Mouse (Mus musculus): ENCODE measurements around the gene Lmod2. TPM values are rescaled to one million over a fixed set of nuclear protein-coding genes. Genes with fewer than 3 reads are reported as not detected.

The Lmod2 gene
- polyA plus RNA-seq, 1 experiment from 2014 or later = 1.8 TPM

GRCm38 (mm10) chr6:24619285-24620045, 21.9 kb downstream of the Lmod2 start:
- ATAC-seq (ENCODE audit: borderline replicate concordance, extremely low read depth, low FRiP score, low TSS enrichment) = peak; percentile 64
- H3K36me3 ChIP-seq = peaks cover 43% of the 10 kb centered on the region
- no peak overlapping the region for H3K9ac ChIP-seq
- no peak overlapping the region for H3K4me3 ChIP-seq
- no peaks in the 10 kb centered on the region for H3K27me3 ChIP-seq
- H3K4me2 ChIP-seq = no peak overlapping the region
- no peak overlapping the region for H3K27ac ChIP-seq
- no peaks in the 10 kb centered on the region for H3K4me1 ChIP-seq
- no peaks in the 10 kb centered on the region for H3K9me3 ChIP-seq
- WGBS = 49% methylated on average over 6 of the region's 6 CpGs

GRCm38 (mm10) chr6:24620936-24621335, 23.4 kb downstream of the Lmod2 start:
- ATAC-seq (ENCODE audit: borderline replicate concordance, extremely low read depth, low FRiP score, low TSS enrichment) = no peak
- H3K36me3 ChIP-seq = peaks cover 41% of the 10 kb centered on the region
- no peak overlapping the region for H3K4me2 ChIP-seq
- no peak overlapping the region for H3K27ac ChIP-seq
- H3K9me3 ChIP-seq = no peaks in the 10 kb centered on the region
- H3K9ac ChIP-seq = no peak overlapping the region
- H3K27me3 ChIP-seq = no peaks in the 10 kb centered on the region
- WGBS = 71% methylated on average over 2 of the region's 2 CpGs
- no peak overlapping the region for H3K4me3 ChIP-seq
- H3K4me1 ChIP-seq = no peaks in the 10 kb centered on the region

GRCm38 (mm10) chr6:24622098-24622497, 24.5 kb downstream of the Lmod2 start:
- H3K4me2 ChIP-seq = no peak overlapping the region
- ATAC-seq (ENCODE audit: borderline replicate concordance, extremely low read depth, low FRiP score, low TSS enrichment) = no peak
- no peak overlapping the region for H3K9ac ChIP-seq
- no peaks in the 10 kb centered on the region for H3K4me1 ChIP-seq
- no peak overlapping the region for H3K4me3 ChIP-seq
- no peaks in the 10 kb centered on the region for H3K9me3 ChIP-seq
- no peak overlapping the region for H3K27ac ChIP-seq
- no peaks in the 10 kb centered on the region for H3K27me3 ChIP-seq
- 75% methylated on average over 2 of the region's 2 CpGs for WGBS
- H3K36me3 ChIP-seq = peaks cover 37% of the 10 kb centered on the region

GRCm38 (mm10) chr6:24627586-24628030, 30.0 kb downstream of the Lmod2 start:
- no peaks in the 10 kb centered on the region for H3K27me3 ChIP-seq
- no peak overlapping the region for H3K4me3 ChIP-seq

GRCm38 (mm10) chr6:24628499-24628898, 30.9 kb downstream of the Lmod2 start:
- Histone ChIP-seq H3K9me3 (no peaks in the 10 kb centered on the region), H3K36me3 (peaks cover 22% of the 10 kb centered on the region), H3K27ac (no peak overlapping the region), H3K4me3 (no peak overlapping the region), H3K9ac (no peak overlapping the region), H3K4me1 (no peaks in the 10 kb centered on the region), H3K27me3 (no peaks in the 10 kb centered on the region), H3K4me2 (no peak overlapping the region)
- WGBS = 69% methylated on average over 1 of the region's 1 CpGs
- ATAC-seq (ENCODE audit: borderline replicate concordance, extremely low read depth, low FRiP score, low TSS enrichment) = no peak

More at GRCm38 (mm10) chr6:24627586-24628030, 30.0 kb downstream of the Lmod2 start:
- no peak overlapping the region for H3K27ac ChIP-seq
- 63% methylated on average over 5 of the region's 5 CpGs for WGBS
- peaks cover 15% of the 10 kb centered on the region; the same call in 1 of the 2 replicates for H3K36me3 ChIP-seq
- H3K4me2 ChIP-seq = no peak overlapping the region
- H3K9ac ChIP-seq = no peak overlapping the region
- no peaks in the 10 kb centered on the region for H3K9me3 ChIP-seq
- peak; percentile 27; the same call in 1 of the 2 replicates for ATAC-seq (ENCODE audit: borderline replicate concordance, extremely low read depth, low FRiP score, low TSS enrichment)
- no peaks in the 10 kb centered on the region for H3K4me1 ChIP-seq

- ATAC-seq (ENCODE audit: borderline replicate concordance, extremely low read depth, low FRiP score, low TSS enrichment) = no peak
- H3K9ac ChIP-seq = no peak overlapping the region
Measured at GRCm38 (mm10) chr6:24632061-24632460, 34.5 kb downstream of the Lmod2 start.

GRCm38 (mm10) chr6:24634065-24634464, 36.5 kb downstream of the Lmod2 start:
- Histone ChIP-seq H3K9ac (no peak overlapping the region), H3K4me1 (peaks cover 2% of the 10 kb centered on the region; the same call in 1 of the 2 replicates), H3K9me3 (no peaks in the 10 kb centered on the region), H3K27me3 (no peaks in the 10 kb centered on the region), H3K4me2 (no peak overlapping the region), H3K4me3 (no peak overlapping the region), H3K27ac (no peak overlapping the region), H3K36me3 (peaks cover 9% of the 10 kb centered on the region)
- WGBS = 74% methylated on average over 3 of the region's 3 CpGs
- ATAC-seq (ENCODE audit: borderline replicate concordance, extremely low read depth, low FRiP score, low TSS enrichment) = peak; percentile 72; the same call in 1 of the 2 replicates

More at GRCm38 (mm10) chr6:24632061-24632460, 34.5 kb downstream of the Lmod2 start:
- Histone ChIP-seq H3K4me2 (no peak overlapping the region), H3K4me1 (peaks cover 2% of the 10 kb centered on the region; the same call in 1 of the 2 replicates), H3K27ac (no peak overlapping the region), H3K4me3 (no peak overlapping the region), H3K27me3 (no peaks in the 10 kb centered on the region), H3K36me3 (peaks cover 9% of the 10 kb centered on the region), H3K9me3 (no peaks in the 10 kb centered on the region)
- 70% methylated on average over 4 of the region's 4 CpGs for WGBS

- no peaks in the 10 kb centered on the region for H3K27me3 ChIP-seq
- H3K9ac ChIP-seq = no peak overlapping the region
- H3K4me2 ChIP-seq = no peak overlapping the region
- H3K4me1 ChIP-seq = peaks cover 2% of the 10 kb centered on the region; the same call in 1 of the 2 replicates
- H3K4me3 ChIP-seq = no peak overlapping the region
- peaks cover 9% of the 10 kb centered on the region for H3K36me3 ChIP-seq
- no peaks in the 10 kb centered on the region for H3K9me3 ChIP-seq
- H3K27ac ChIP-seq = no peak overlapping the region
- 75% methylated on average over 2 of the region's 2 CpGs for WGBS
- ATAC-seq (ENCODE audit: borderline replicate concordance, extremely low read depth, low FRiP score, low TSS enrichment) = no peak
Measured at GRCm38 (mm10) chr6:24635814-24636213, 38.3 kb downstream of the Lmod2 start.

- H3K9me3 ChIP-seq = no peaks in the 10 kb centered on the region
- H3K27ac ChIP-seq = no peak overlapping the region
- H3K4me3 ChIP-seq = no peak overlapping the region
- ATAC-seq (ENCODE audit: borderline replicate concordance, extremely low read depth, low FRiP score, low TSS enrichment) = no peak
- H3K27me3 ChIP-seq = no peaks in the 10 kb centered on the region
- WGBS = 93% methylated on average over 4 of the region's 4 CpGs
- H3K36me3 ChIP-seq = no peaks in the 10 kb centered on the region
- no peaks in the 10 kb centered on the region for H3K4me1 ChIP-seq
- no peak overlapping the region for H3K4me2 ChIP-seq
- no peak overlapping the region for H3K9ac ChIP-seq
Measured at GRCm38 (mm10) chr6:24641286-24641685, 43.7 kb downstream of the Lmod2 start.

- Histone ChIP-seq H3K4me2 (no peak overlapping the region), H3K36me3 (no peaks in the 10 kb centered on the region), H3K27me3 (no peaks in the 10 kb centered on the region), H3K27ac (no peak overlapping the region), H3K9ac (no peak overlapping the region), H3K4me1 (no peaks in the 10 kb centered on the region), H3K9me3 (no peaks in the 10 kb centered on the region), H3K4me3 (no peak overlapping the region)
- WGBS = 92% methylated on average over 2 of the region's 2 CpGs
- ATAC-seq (ENCODE audit: borderline replicate concordance, extremely low read depth, low FRiP score, low TSS enrichment) = no peak
Measured at GRCm38 (mm10) chr6:24642161-24642560, 44.6 kb downstream of the Lmod2 start.

- Histone ChIP-seq H3K36me3 (no peaks in the 10 kb centered on the region), H3K9ac (no peak overlapping the region), H3K4me2 (no peak overlapping the region), H3K9me3 (no peaks in the 10 kb centered on the region), H3K4me3 (no peak overlapping the region), H3K27me3 (no peaks in the 10 kb centered on the region), H3K4me1 (no peaks in the 10 kb centered on the region), H3K27ac (no peak overlapping the region)
- no peak for ATAC-seq (ENCODE audit: borderline replicate concordance, extremely low read depth, low FRiP score, low TSS enrichment)
- 93% methylated on average over 3 of the region's 3 CpGs for WGBS
Measured at GRCm38 (mm10) chr6:24642960-24643359, 45.4 kb downstream of the Lmod2 start.

GRCm38 (mm10) chr6:24645346-24646053, 47.9 kb downstream of the Lmod2 start:
- Histone ChIP-seq H3K9me3 (no peaks in the 10 kb centered on the region), H3K27ac (no peak overlapping the region), H3K4me2 (no peak overlapping the region), H3K4me1 (no peaks in the 10 kb centered on the region), H3K4me3 (no peak overlapping the region), H3K36me3 (no peaks in the 10 kb centered on the region), H3K9ac (no peak overlapping the region), H3K27me3 (no peaks in the 10 kb centered on the region)
- no peak for ATAC-seq (ENCODE audit: borderline replicate concordance, extremely low read depth, low FRiP score, low TSS enrichment)
- 95% methylated on average over 6 of the region's 6 CpGs for WGBS

Data from lung, embryonic 15.5 days (tissue).